Mouse (Mus musculus) layer of hippocampus, postnatal 25 days (tissue): Measurements from ENCODE around the gene Anln. TPM values are rescaled to one million over a fixed set of nuclear protein-coding genes. Genes with fewer than 3 reads are reported as not detected.
"Not testable (repeated sequence)": the region's sequence is repeated elsewhere in the genome, so short reads cannot be mapped to it uniquely, and the experiment has no call there.

ENCODE experiments used
- DNase-seq, 2 experiments: peaks; one replicate each; pipeline ENCODE4 v3.0.0; 2022; ENCODE audit warnings: mixed read lengths in 2 of 2, low spot score in 1 of 2; ENCODE audit errors: extremely low spot score in 1 of 2
- total RNA-seq, 2 experiments: library from RNA; stranded (reverse); gene quantifications; 2 replicates each; pipeline ENCODE4 v1.2.3; 2021

The Anln gene
- total RNA-seq, 2 experiments from 2014 or later, result 17.9 to 23.8 TPM

- DNase-seq, result peak; percentile 70 to 73
Observed at GRCm38 (mm10) chr9:22327475-22328387, 61.3 kb downstream of the Anln start.

GRCm38 (mm10) chr9:22327099-22327474, 61.9 kb downstream of the Anln start:
- DNase-seq, result no peak

- no peak for DNase-seq
Observed at GRCm38 (mm10) chr9:22324579-22324978, 64.4 kb downstream of the Anln start.

GRCm38 (mm10) chr9:22322381-22323211, 66.4 kb downstream of the Anln start:
- DNase-seq, result no peak

- DNase-seq, result no peak
Observed at GRCm38 (mm10) chr9:22319109-22319508, 69.9 kb downstream of the Anln start.

- not testable (repeated sequence) for DNase-seq
Observed at GRCm38 (mm10) chr9:22316047-22316446, 72.9 kb downstream of the Anln start.

- DNase-seq, result no peak
Observed at GRCm38 (mm10) chr9:22314066-22314465, 74.9 kb downstream of the Anln start.

- no peak for DNase-seq
Observed at GRCm38 (mm10) chr9:22313218-22313617, 75.8 kb downstream of the Anln start.

- DNase-seq, result no peak
Observed at GRCm38 (mm10) chr9:22309651-22310050, 79.3 kb downstream of the Anln start.

- DNase-seq, result not testable (repeated sequence)
Observed at GRCm38 (mm10) chr9:22307920-22308262, 81.1 kb downstream of the Anln start.

GRCm38 (mm10) chr9:22307156-22307919, 81.7 kb downstream of the Anln start, which contains the start of gene Zfp810:
Gene Zfp810, minus strand, starts transcription at chr9:22307648.
- peak; percentile 74 to 80 for DNase-seq

GRCm38 (mm10) chr9:22306726-22307125, 82.3 kb downstream of the Anln start:
- DNase-seq, result no peak

GRCm38 (mm10) chr9:22302199-22302598, 86.8 kb downstream of the Anln start:
- DNase-seq, result no peak

Other genes with a start within 250 kb of the Anln start
- 10 to 100 TPM; 48.2 to 54.3 TPM for gene Pigyl, start 232.3 kb downstream of the Anln start, total RNA-seq
- not detected for gene Zfp872, start 201.1 kb downstream of the Anln start, total RNA-seq
- gene Zfp809, start 163.5 kb downstream of the Anln start, total RNA-seq, result 10 to 100 TPM; 19.7 to 22.7 TPM
- gene Zfp599, start 129.3 kb downstream of the Anln start, total RNA-seq, result 1 to 10 TPM; 5.0 to 5.5 TPM
- gene Zfp810, start 81.5 kb downstream of the Anln start, total RNA-seq, result 10 to 100 TPM; 16.0 to 17.8 TPM
- 1 to 10 TPM; 6.0 to 6.8 TPM for gene 9530077C05Rik, start 22.3 kb upstream of the Anln start, total RNA-seq
- not detected for gene Gm17545, start 65.1 kb upstream of the Anln start, total RNA-seq
- gene Rp9, start 80.6 kb upstream of the Anln start, total RNA-seq, result 10 to 100 TPM; 29.2 to 32.4 TPM
- gene Bbs9, start 86.5 kb upstream of the Anln start, total RNA-seq, result 10 to 100 TPM; 22.1 to 25.2 TPM